Mouse (Mus musculus) E14TG2a.4 (cell line): ENCODE measurements around the gene Cinp.

Experiments used
- CTCF ChIP-seq: conservative IDR thresholded peaks from 2 replicates; pipeline ENCODE4 v1.5.1; 2014; ENCODE audit warnings: low read length
- NANOG ChIP-seq: IDR thresholded peaks from 2 replicates; pipeline ENCODE4 v1.6.1; 2014; ENCODE audit warnings: borderline replicate concordance, low read length, mixed read lengths
- POU5F1 ChIP-seq: IDR thresholded peaks from 2 replicates; pipeline ENCODE4 v1.6.1; 2014; ENCODE audit warnings: low read length, borderline replicate concordance

- no peak for TF ChIP-seq CTCF
- TF ChIP-seq NANOG: no peak
- TF ChIP-seq POU5F1: no peak
Measured at GRCm38 (mm10) chr12:110871247-110871646, 17.7 kb downstream of the Cinp start.
